Mouse (Mus musculus) embryonic fibroblast, embryonic 13.5 days (primary cell): Measurements from ENCODE around the gene Gm26558. TPM values are rescaled to one million over a fixed set of nuclear protein-coding genes. Genes with fewer than 3 reads are reported as not detected.

ENCODE experiments used
- H3K27ac ChIP-seq: 2 replicates; pipeline ENCODE4 v1.5.1; 2012; ENCODE audit warnings: low read length, control low read depth, inconsistent platforms; ENCODE audit not compliant: insufficient read depth
- H3K4me1 ChIP-seq: 2 replicates; pipeline ENCODE4 v1.6.1; 2011; ENCODE audit warnings: low read length; ENCODE audit not compliant: control insufficient read depth, insufficient read depth
- H3K4me3 ChIP-seq: 2 replicates; pipeline ENCODE4 v1.5.1; 2011; ENCODE audit warnings: mild to moderate bottlenecking, control low read depth, low read length; ENCODE audit not compliant: insufficient read depth
- CTCF ChIP-seq: IDR thresholded peaks from 2 replicates; pipeline ENCODE4 v1.5.1; 2011; ENCODE audit warnings: mild to moderate bottlenecking, control low read depth, low read length, moderate library complexity, borderline replicate concordance; ENCODE audit not compliant: insufficient read depth
- POLR2A ChIP-seq: IDR thresholded peaks from 2 replicates; pipeline ENCODE4 v1.6.1; 2011; ENCODE audit warnings: low read depth, mild to moderate bottlenecking, control low read depth, low read length, moderate library complexity
- polyA plus RNA-seq: library from polyadenylated mRNA; stranded (reverse); fragments of >200 nt; gene quantifications from 2 replicates; pipeline ENCODE4 v1.2.4, GENCODE M21; 2011; ENCODE audit warnings: low read depth; ENCODE audit not compliant: missing spikeins, insufficient read length

Gm26558 gene
- polyA plus RNA-seq, 1 experiment, result not detected

GRCm38 (mm10) chr2:70631321-70631720 lies 30.6 kb downstream of the Gm26558 start:
- Histone ChIP-seq H3K4me1 (no peaks in the 10 kb centered on the region), H3K4me3 (no peak overlapping the region), H3K27ac (no peak overlapping the region)
- TF ChIP-seq CTCF (no peak), POLR2A (no peak)

GRCm38 (mm10) chr2:70629921-70630320 lies 32.0 kb downstream of the Gm26558 start:
- no peak for TF ChIP-seq POLR2A
- no peak for TF ChIP-seq CTCF
- Histone ChIP-seq H3K27ac (no peak overlapping the region), H3K4me1 (no peaks in the 10 kb centered on the region), H3K4me3 (no peak overlapping the region)

GRCm38 (mm10) chr2:70629339-70629761 lies 32.6 kb downstream of the Gm26558 start:
- TF ChIP-seq POLR2A (no peak), CTCF (no peak)
- Histone ChIP-seq H3K27ac (no peak overlapping the region), H3K4me1 (no peaks in the 10 kb centered on the region), H3K4me3 (no peak overlapping the region)

- Histone ChIP-seq H3K4me3 (no peak overlapping the region), H3K4me1 (no peaks in the 10 kb centered on the region), H3K27ac (no peak overlapping the region)
- TF ChIP-seq POLR2A (no peak), CTCF (no peak)
Measured at GRCm38 (mm10) chr2:70628397-70628796, 33.5 kb downstream of the Gm26558 start.

- H3K4me3 ChIP-seq, result no peak overlapping the region
- no peak for TF ChIP-seq CTCF
- TF ChIP-seq POLR2A, result no peak
- no peaks in the 10 kb centered on the region for H3K4me1 ChIP-seq
- H3K27ac ChIP-seq, result no peak overlapping the region
Measured at GRCm38 (mm10) chr2:70625761-70626160, 36.1 kb downstream of the Gm26558 start.

GRCm38 (mm10) chr2:70622244-70622643 lies 39.7 kb downstream of the Gm26558 start:
- no peak for TF ChIP-seq CTCF
- TF ChIP-seq POLR2A, result no peak
- no peak overlapping the region for H3K4me3 ChIP-seq
- no peaks in the 10 kb centered on the region for H3K4me1 ChIP-seq
- H3K27ac ChIP-seq, result no peak overlapping the region

- no peak overlapping the region for H3K27ac ChIP-seq
- 0 out of 2 replicates have a peak, but pooled peaks have one; percentile 6 for TF ChIP-seq CTCF
- no peak for TF ChIP-seq POLR2A
- H3K4me1 ChIP-seq, result no peaks in the 10 kb centered on the region
- H3K4me3 ChIP-seq, result no peak overlapping the region
Measured at GRCm38 (mm10) chr2:70620225-70620624, 41.7 kb downstream of the Gm26558 start.

GRCm38 (mm10) chr2:70619232-70619835 lies 42.6 kb downstream of the Gm26558 start:
- Histone ChIP-seq H3K4me3 (no peak overlapping the region), H3K4me1 (no peaks in the 10 kb centered on the region), H3K27ac (no peak overlapping the region)
- no peak for TF ChIP-seq CTCF
- no peak for TF ChIP-seq POLR2A

- H3K4me1 ChIP-seq, result no peaks in the 10 kb centered on the region
- H3K27ac ChIP-seq, result no peak overlapping the region
- TF ChIP-seq POLR2A, result no peak
- H3K4me3 ChIP-seq, result no peak overlapping the region
Measured at GRCm38 (mm10) chr2:70616617-70617016, 45.3 kb downstream of the Gm26558 start.

GRCm38 (mm10) chr2:70616076-70616475 lies 45.8 kb downstream of the Gm26558 start:
- Histone ChIP-seq H3K4me1 (no peaks in the 10 kb centered on the region), H3K27ac (no peak overlapping the region), H3K4me3 (no peak overlapping the region)
- no peak for TF ChIP-seq CTCF
- TF ChIP-seq POLR2A, result no peak
